Mouse (Mus musculus): Measurements from ENCODE around the gene Iah1. TPM values are rescaled to one million over a fixed set of nuclear protein-coding genes. Genes with fewer than 3 reads are reported as not detected.

The Iah1 gene
- polyA plus RNA-seq, 1 experiment from 2014 or later: 43.8 TPM

GRCm38 (mm10) chr12:21322296-21322695 lies 6.1 kb downstream of the Iah1 start:
- ATAC-seq (ENCODE audit: insufficient number of reproducible peaks, low FRiP score, low TSS enrichment, low read depth): no peak
- no peak overlapping the region for H3K27ac ChIP-seq
- H3K36me3 ChIP-seq: peaks cover 69% of the 10 kb centered on the region
- no peaks in the 10 kb centered on the region for H3K27me3 ChIP-seq
- H3K4me3 ChIP-seq: no peak overlapping the region
- WGBS: 88% methylated on average over 4 of the region's 4 CpGs
- no peak overlapping the region for H3K4me2 ChIP-seq
- no peaks in the 10 kb centered on the region for H3K4me1 ChIP-seq
- H3K9me3 ChIP-seq: no peaks in the 10 kb centered on the region
- H3K9ac ChIP-seq: no peak overlapping the region

GRCm38 (mm10) chr12:21322856-21323255 lies 6.7 kb downstream of the Iah1 start:
- no peak overlapping the region for H3K27ac ChIP-seq
- H3K4me1 ChIP-seq: no peaks in the 10 kb centered on the region
- no peak overlapping the region for H3K4me3 ChIP-seq
- WGBS: 88% methylated on average over 9 of the region's 9 CpGs
- peaks cover 74% of the 10 kb centered on the region for H3K36me3 ChIP-seq
- no peak overlapping the region for H3K4me2 ChIP-seq
- H3K27me3 ChIP-seq: no peaks in the 10 kb centered on the region
- no peak overlapping the region for H3K9ac ChIP-seq
- no peaks in the 10 kb centered on the region for H3K9me3 ChIP-seq
- no peak for ATAC-seq (ENCODE audit: insufficient number of reproducible peaks, low FRiP score, low TSS enrichment, low read depth)

GRCm38 (mm10) chr12:21324101-21324500 lies 7.9 kb downstream of the Iah1 start:
- Histone ChIP-seq H3K9ac (no peak overlapping the region), H3K9me3 (no peaks in the 10 kb centered on the region), H3K27me3 (no peaks in the 10 kb centered on the region), H3K4me3 (no peak overlapping the region), H3K4me1 (no peaks in the 10 kb centered on the region), H3K27ac (no peak overlapping the region), H3K4me2 (no peak overlapping the region), H3K36me3 (peaks cover 85% of the 10 kb centered on the region)
- WGBS: 83% methylated on average over 5 of the region's 5 CpGs
- no peak for ATAC-seq (ENCODE audit: insufficient number of reproducible peaks, low FRiP score, low TSS enrichment, low read depth)

- no peaks in the 10 kb centered on the region for H3K9me3 ChIP-seq
- H3K4me3 ChIP-seq: no peak overlapping the region
- H3K4me1 ChIP-seq: no peaks in the 10 kb centered on the region
- H3K4me2 ChIP-seq: no peak overlapping the region
- H3K36me3 ChIP-seq: peaks cover 86% of the 10 kb centered on the region
- H3K27ac ChIP-seq: no peak overlapping the region
- ATAC-seq (ENCODE audit: insufficient number of reproducible peaks, low FRiP score, low TSS enrichment, low read depth): no peak
- no peaks in the 10 kb centered on the region for H3K27me3 ChIP-seq
- WGBS: 89% methylated on average over 8 of the region's 8 CpGs
- H3K9ac ChIP-seq: no peak overlapping the region
Measured at GRCm38 (mm10) chr12:21325266-21325665, 9.1 kb downstream of the Iah1 start.

- Histone ChIP-seq H3K36me3 (peaks cover 86% of the 10 kb centered on the region), H3K4me3 (no peak overlapping the region), H3K9me3 (no peaks in the 10 kb centered on the region), H3K9ac (no peak overlapping the region), H3K27me3 (no peaks in the 10 kb centered on the region), H3K27ac (no peak overlapping the region), H3K4me2 (no peak overlapping the region), H3K4me1 (no peaks in the 10 kb centered on the region)
- 69% methylated on average over 3 of the region's 3 CpGs for WGBS
- ATAC-seq (ENCODE audit: insufficient number of reproducible peaks, low FRiP score, low TSS enrichment, low read depth): no peak
Measured at GRCm38 (mm10) chr12:21326325-21326724, 10.1 kb downstream of the Iah1 start.

GRCm38 (mm10) chr12:21329661-21330400 lies 13.6 kb downstream of the Iah1 start:
- peaks cover 90% of the 10 kb centered on the region for H3K36me3 ChIP-seq

GRCm38 (mm10) chr12:21330961-21331576 lies 14.9 kb downstream of the Iah1 start:
- no peak overlapping the region for H3K9ac ChIP-seq
- 86% methylated on average over 10 of the region's 10 CpGs for WGBS
- H3K36me3 ChIP-seq: peaks cover 91% of the 10 kb centered on the region
- H3K9me3 ChIP-seq: no peaks in the 10 kb centered on the region
- no peak overlapping the region for H3K27ac ChIP-seq
- no peak overlapping the region for H3K4me2 ChIP-seq
- H3K27me3 ChIP-seq: no peaks in the 10 kb centered on the region
- no peak for ATAC-seq (ENCODE audit: insufficient number of reproducible peaks, low FRiP score, low TSS enrichment, low read depth)
- no peak overlapping the region for H3K4me3 ChIP-seq
- no peaks in the 10 kb centered on the region for H3K4me1 ChIP-seq

More at GRCm38 (mm10) chr12:21329661-21330400, 13.6 kb downstream of the Iah1 start:
- Histone ChIP-seq H3K27ac (no peak overlapping the region), H3K9me3 (no peaks in the 10 kb centered on the region), H3K4me1 (no peaks in the 10 kb centered on the region), H3K27me3 (no peaks in the 10 kb centered on the region), H3K4me3 (no peak overlapping the region), H3K9ac (no peak overlapping the region), H3K4me2 (no peak overlapping the region)
- 90% methylated on average over 9 of the region's 9 CpGs for whole genome bisulfite sequencing
- no peak for ATAC-seq (ENCODE audit: insufficient number of reproducible peaks, low FRiP score, low TSS enrichment, low read depth)

- Histone ChIP-seq H3K4me3 (no peak overlapping the region), H3K36me3 (peaks cover 90% of the 10 kb centered on the region), H3K4me1 (no peaks in the 10 kb centered on the region), H3K27me3 (no peaks in the 10 kb centered on the region), H3K9ac (no peak overlapping the region), H3K27ac (no peak overlapping the region), H3K9me3 (no peaks in the 10 kb centered on the region), H3K4me2 (no peak overlapping the region)
- no peak for ATAC-seq (ENCODE audit: insufficient number of reproducible peaks, low FRiP score, low TSS enrichment, low read depth)
- 76% methylated on average over 6 of the region's 6 CpGs for WGBS
Measured at GRCm38 (mm10) chr12:21331711-21332110, 15.5 kb downstream of the Iah1 start.

- no peaks in the 10 kb centered on the region for H3K4me1 ChIP-seq
- no peak overlapping the region for H3K4me3 ChIP-seq
- no peak overlapping the region for H3K4me2 ChIP-seq
- no peak for ATAC-seq (ENCODE audit: insufficient number of reproducible peaks, low FRiP score, low TSS enrichment, low read depth)
- no peaks in the 10 kb centered on the region for H3K27me3 ChIP-seq
- no peaks in the 10 kb centered on the region for H3K9me3 ChIP-seq
- WGBS: 93% methylated on average over 7 of the region's 7 CpGs
- H3K9ac ChIP-seq: no peak overlapping the region
- no peak overlapping the region for H3K27ac ChIP-seq
- peaks cover 86% of the 10 kb centered on the region for H3K36me3 ChIP-seq
Measured at GRCm38 (mm10) chr12:21333021-21333420, 16.8 kb downstream of the Iah1 start.

GRCm38 (mm10) chr12:21333766-21334165 lies 17.6 kb downstream of the Iah1 start:
- Histone ChIP-seq H3K27ac (no peak overlapping the region), H3K36me3 (peaks cover 80% of the 10 kb centered on the region)
- WGBS: 94% methylated on average over 5 of the region's 5 CpGs

GRCm38 (mm10) chr12:21335869-21336268 lies 19.7 kb downstream of the Iah1 start:
- no peaks in the 10 kb centered on the region for H3K4me1 ChIP-seq
- H3K9ac ChIP-seq: no peak overlapping the region
- WGBS: 78% methylated on average over 7 of the region's 7 CpGs
- peaks cover 80% of the 10 kb centered on the region for H3K36me3 ChIP-seq
- H3K27ac ChIP-seq: no peak overlapping the region
- no peak for ATAC-seq (ENCODE audit: insufficient number of reproducible peaks, low FRiP score, low TSS enrichment, low read depth)
- no peak overlapping the region for H3K4me2 ChIP-seq
- no peaks in the 10 kb centered on the region for H3K27me3 ChIP-seq
- H3K9me3 ChIP-seq: no peaks in the 10 kb centered on the region
- no peak overlapping the region for H3K4me3 ChIP-seq

More at GRCm38 (mm10) chr12:21333766-21334165, 17.6 kb downstream of the Iah1 start:
- Histone ChIP-seq H3K9me3 (no peaks in the 10 kb centered on the region), H3K27me3 (no peaks in the 10 kb centered on the region), H3K4me1 (no peaks in the 10 kb centered on the region), H3K9ac (no peak overlapping the region), H3K4me3 (no peak overlapping the region), H3K4me2 (no peak overlapping the region)
- no peak for ATAC-seq (ENCODE audit: insufficient number of reproducible peaks, low FRiP score, low TSS enrichment, low read depth)

- no peak overlapping the region for H3K4me3 ChIP-seq
- no peaks in the 10 kb centered on the region for H3K9me3 ChIP-seq
- no peak overlapping the region for H3K9ac ChIP-seq
- H3K27me3 ChIP-seq: no peaks in the 10 kb centered on the region
- ATAC-seq (ENCODE audit: insufficient number of reproducible peaks, low FRiP score, low TSS enrichment, low read depth): no peak
- no peaks in the 10 kb centered on the region for H3K4me1 ChIP-seq
- WGBS: 94% methylated on average over 5 of the region's 5 CpGs
- peaks cover 76% of the 10 kb centered on the region for H3K36me3 ChIP-seq
- no peak overlapping the region for H3K4me2 ChIP-seq
- H3K27ac ChIP-seq: no peak overlapping the region
Measured at GRCm38 (mm10) chr12:21337171-21337570, 21.0 kb downstream of the Iah1 start.
